Mouse (Mus musculus) hematopoietic stem cell, adult 5-6 weeks (primary cell): ENCODE measurements around the gene Ins1. TPM values are rescaled to one million over a fixed set of nuclear protein-coding genes. Genes with fewer than 3 reads are reported as not detected.

Experiments used
- ATAC-seq, 2 experiments: fragments of 125-278 bp in 1 of 2; replicated peaks in 1 of 2; 2 replicates each; pipeline ENCODE4 v1.8.0; 2016 to 2017; ENCODE audit warnings: inconsistent platforms in 2 of 2, mild to moderate bottlenecking in 2 of 2, moderate number of reproducible peaks in 2 of 2, low read depth in 1 of 2, moderate TSS enrichment in 1 of 2; ENCODE audit not compliant: low FRiP score in 2 of 2, poor library complexity in 2 of 2, severe bottlenecking in 2 of 2, insufficient read depth in 1 of 2, low TSS enrichment in 1 of 2
- total RNA-seq: library from RNA; stranded (forward); fragments of 172-1452, 232-1000 nt; gene quantifications from 2 replicates; pipeline ENCODE4 v1.2.3, GENCODE M21; 2017

Ins1 gene
- total RNA-seq, result not detected in 2 replicates

DNA sequence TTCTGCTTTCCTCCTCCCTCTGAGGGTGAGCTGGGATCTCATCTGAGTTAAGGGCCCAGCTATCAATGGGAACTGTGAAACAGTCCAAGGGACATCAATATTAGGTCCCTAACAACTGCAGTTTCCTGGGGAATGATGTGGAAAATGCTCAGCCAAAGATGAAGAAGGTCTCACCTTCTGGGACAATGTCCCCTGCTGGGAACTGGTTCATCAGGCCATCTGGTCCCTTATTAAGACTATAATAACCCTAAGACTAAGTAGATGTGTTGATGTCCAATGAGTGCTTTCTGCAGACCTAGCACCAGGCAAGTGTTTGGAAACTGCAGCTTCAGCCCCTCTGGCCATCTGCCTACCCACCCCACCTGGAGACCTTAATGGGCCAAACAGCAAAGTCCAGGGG is at the start of gene Ins1:
Ins1 (plus strand) TSS at position 301 of the 400 bp plus-strand sequence.
- no peak for ATAC-seq
